Mouse (Mus musculus): ENCODE results near the gene Ly75. TPM values are rescaled to one million over a fixed set of nuclear protein-coding genes. Genes with fewer than 3 reads are reported as not detected.
A peak's percentile ranks its signal among the peaks of the same experiment; 100 is the strongest.

Gene Ly75
- total RNA-seq, 2 experiments from 2014 or later = 0.56 to 1.5 TPM

- DNase-seq = no peak
Observed at GRCm38 (mm10) chr2:60322031-60322726, 60.9 kb downstream of the Ly75 start.

GRCm38 (mm10) chr2:60303796-60304195 lies 79.3 kb downstream of the Ly75 start:
- DNase-seq = no peak

- no peak for DNase-seq
Observed at GRCm38 (mm10) chr2:60299323-60299722, 83.8 kb downstream of the Ly75 start.

GRCm38 (mm10) chr2:60298266-60298665 lies 84.8 kb downstream of the Ly75 start:
- DNase-seq = no peak

- DNase-seq = no peak
Observed at GRCm38 (mm10) chr2:60291381-60291780, 91.7 kb downstream of the Ly75 start.

GRCm38 (mm10) chr2:60289451-60289850 lies 93.7 kb downstream of the Ly75 start:
- no peak for DNase-seq

GRCm38 (mm10) chr2:60288606-60289005 lies 94.5 kb downstream of the Ly75 start:
- no peak for DNase-seq

- DNase-seq = no peak
Observed at GRCm38 (mm10) chr2:60285107-60285617, 97.9 kb downstream of the Ly75 start.

GRCm38 (mm10) chr2:60284467-60284821 lies 98.7 kb downstream of the Ly75 start, which contains the start of gene Cd302:
Gene Cd302 (minus strand): TSS chr2:60284488.
- DNase-seq = no peak

- peak; percentile 85 to 90 for DNase-seq
Observed at GRCm38 (mm10) chr2:60283751-60284466, 99.2 kb downstream of the Ly75 start.

- no peak for DNase-seq
Observed at GRCm38 (mm10) chr2:60283208-60283750, 99.8 kb downstream of the Ly75 start.

- DNase-seq = no peak
Observed at GRCm38 (mm10) chr2:60282625-60283024, 100.5 kb downstream of the Ly75 start.

- DNase-seq = no peak
Observed at GRCm38 (mm10) chr2:60278627-60279026, 104.5 kb downstream of the Ly75 start.

GRCm38 (mm10) chr2:60269856-60270479 lies 113.1 kb downstream of the Ly75 start:
- no peak for DNase-seq

- DNase-seq = no peak
Observed at GRCm38 (mm10) chr2:60267567-60267966, 115.5 kb downstream of the Ly75 start.

- DNase-seq = peak; percentile 3 to 25
Observed at GRCm38 (mm10) chr2:60260621-60261350, 122.3 kb downstream of the Ly75 start.

- no peak for DNase-seq
Observed at GRCm38 (mm10) chr2:60259186-60259585, 123.9 kb downstream of the Ly75 start.

- no peak for DNase-seq
Observed at GRCm38 (mm10) chr2:60256751-60257150, 126.4 kb downstream of the Ly75 start.

GRCm38 (mm10) chr2:60253506-60253905 lies 129.6 kb downstream of the Ly75 start:
- no peak for DNase-seq

- DNase-seq = no peak
Observed at GRCm38 (mm10) chr2:60252782-60253181, 130.3 kb downstream of the Ly75 start.
